Mouse (Mus musculus): Measurements from ENCODE around the gene Pax7. TPM values are rescaled to one million over a fixed set of nuclear protein-coding genes. Genes with fewer than 3 reads are reported as not detected.

The Pax7 gene
- total RNA-seq, 2 experiments from 2014 or later: 0.11 to 0.40 TPM

DNA sequence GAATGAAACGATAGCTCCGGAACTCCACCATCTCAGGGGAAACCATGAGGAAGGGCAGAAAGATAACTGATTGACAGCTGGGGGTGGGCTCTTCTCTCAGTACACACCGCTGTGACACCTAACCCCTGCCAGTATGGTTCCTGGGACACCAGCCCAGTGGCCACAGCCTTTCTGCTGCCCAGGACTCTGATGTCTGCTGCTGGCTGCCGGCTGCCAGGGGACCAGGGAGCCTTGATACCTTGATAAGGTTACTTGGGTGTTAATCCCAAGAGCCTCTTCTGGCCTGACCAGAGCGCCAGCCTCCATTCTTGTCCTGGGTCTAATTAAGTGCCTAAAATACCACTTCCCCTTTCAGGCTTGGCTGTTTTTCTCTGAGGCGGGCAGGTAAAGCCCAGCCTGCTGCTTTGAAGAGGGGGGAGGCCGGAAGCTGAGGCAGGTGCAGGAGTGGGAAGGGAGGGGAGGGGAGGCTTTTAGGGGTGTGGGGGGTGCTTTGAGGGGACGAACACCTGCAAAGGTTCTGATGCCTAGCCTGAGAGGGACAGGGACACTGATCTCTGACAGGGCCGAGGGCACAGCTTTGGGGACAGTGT lies 19.9 kb downstream of the Pax7 start:
- DNase-seq (ENCODE audit: low spot score in 2 of 2): no peak

DNA sequence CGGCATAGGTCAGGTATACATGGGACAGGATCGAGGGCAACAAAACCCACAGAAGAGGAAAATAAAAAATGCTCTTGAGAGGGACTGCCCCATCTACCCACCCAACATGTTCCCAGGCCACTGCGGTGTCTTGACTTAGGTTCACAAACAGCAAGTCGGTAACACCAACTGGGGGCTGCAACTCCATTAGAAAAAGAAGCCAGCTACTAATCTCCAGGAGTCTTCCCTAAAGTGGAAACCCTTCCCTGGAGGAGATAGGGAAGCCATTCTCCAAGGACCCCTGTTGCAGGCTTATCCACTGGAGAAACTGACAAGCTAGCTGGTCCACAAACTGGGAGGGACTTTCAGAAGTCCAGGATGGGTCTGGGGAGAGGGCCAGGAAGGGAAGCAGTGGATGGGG lies 21.4 kb downstream of the Pax7 start:
- no peak for DNase-seq (ENCODE audit: low spot score in 2 of 2)

DNA sequence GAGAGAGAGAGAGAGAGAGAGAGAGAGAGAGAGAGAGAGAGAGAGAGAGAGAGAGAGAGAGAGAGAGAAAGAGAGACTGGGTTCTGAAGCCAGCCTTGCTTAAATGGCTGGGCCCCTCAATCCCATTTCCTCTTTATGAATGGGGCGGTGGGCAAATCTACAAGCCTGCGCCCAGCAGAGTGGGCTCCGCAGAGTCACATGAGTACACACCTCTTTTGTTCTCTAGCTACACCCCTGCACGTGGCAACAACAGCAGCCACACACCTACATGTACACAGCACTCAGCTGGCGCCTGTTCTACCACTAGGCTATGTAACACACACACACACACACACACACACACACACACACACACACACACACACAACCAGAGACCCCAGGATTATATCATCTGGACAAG lies 21.9 kb downstream of the Pax7 start:
- no peak for DNase-seq (ENCODE audit: low spot score in 2 of 2)

DNA sequence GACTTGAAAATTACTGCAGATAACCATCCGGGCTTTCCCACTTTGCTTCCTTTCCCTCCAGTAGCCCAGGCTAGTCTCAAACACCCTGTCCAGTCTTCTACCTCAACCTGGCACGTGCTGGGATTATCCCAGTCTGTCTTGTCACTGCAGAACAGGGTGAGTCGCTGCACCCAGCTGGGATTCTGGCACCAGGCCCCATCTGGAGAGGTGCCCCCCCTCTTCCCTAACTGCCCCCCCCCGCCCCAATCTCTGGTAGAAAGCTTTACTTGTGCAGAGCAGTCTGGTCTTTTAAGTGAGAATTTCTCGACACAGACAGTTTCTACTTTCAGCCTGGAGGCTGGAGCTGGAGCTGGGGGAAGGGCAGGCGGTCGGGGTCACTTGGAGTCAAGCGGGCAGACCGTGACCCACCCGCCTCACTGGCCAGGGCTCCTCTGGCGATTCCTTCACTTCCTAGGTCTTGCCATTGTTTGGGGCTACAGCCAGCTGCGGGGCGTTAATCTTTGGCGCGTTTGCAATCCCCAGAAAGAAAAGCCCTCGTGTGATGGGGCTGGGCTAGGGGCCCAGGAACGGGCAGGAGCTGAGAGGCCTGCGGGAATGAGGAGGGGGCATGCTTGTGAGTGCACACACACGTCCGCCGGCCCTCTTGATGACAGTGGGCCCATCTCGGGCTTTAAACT lies 22.4 kb downstream of the Pax7 start:
- no peak for DNase-seq (ENCODE audit: low spot score in 2 of 2)

DNA sequence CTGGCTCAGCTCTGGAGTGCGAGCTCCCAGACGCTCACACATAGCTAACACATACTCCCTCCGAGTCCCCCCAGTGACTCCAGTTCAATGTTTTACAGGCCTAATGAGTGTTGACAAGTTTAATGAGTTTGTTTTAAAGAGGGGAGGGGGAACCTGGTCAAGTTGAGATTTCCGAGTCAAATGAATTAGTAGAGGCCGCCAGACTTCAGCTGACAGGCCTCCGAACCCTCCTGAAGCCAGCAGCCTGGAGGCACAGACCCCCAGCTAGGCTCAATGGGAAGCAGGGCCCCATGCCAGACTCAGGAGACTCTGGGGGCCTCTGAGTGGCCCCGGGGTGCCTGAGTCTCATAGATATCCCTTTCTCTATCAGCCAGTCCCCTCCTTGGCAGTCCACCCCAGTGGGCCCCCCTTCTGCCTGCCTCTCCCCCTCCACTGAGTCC lies 23.9 kb downstream of the Pax7 start:
- no peak for DNase-seq (ENCODE audit: low spot score in 2 of 2)

DNA sequence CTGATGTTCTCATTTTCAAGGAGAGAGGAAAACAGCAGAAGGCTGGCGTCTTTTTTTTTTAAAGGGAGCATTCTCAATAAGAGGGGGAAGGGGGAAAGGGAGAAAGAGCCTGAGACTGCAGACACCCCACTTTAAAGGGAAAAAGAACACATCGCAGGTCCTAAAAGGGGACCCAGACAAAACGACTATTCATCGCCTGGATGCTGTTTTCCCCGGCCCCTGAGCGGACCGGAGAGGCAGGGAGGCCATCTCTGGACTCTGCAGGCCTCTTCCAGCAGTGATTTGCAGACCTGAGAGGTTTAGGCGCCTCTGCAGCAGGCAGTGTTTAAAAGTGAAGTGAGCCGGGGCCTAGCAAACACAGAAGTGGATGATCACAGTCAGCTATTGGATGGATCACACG lies 25.5 kb downstream of the Pax7 start:
- no peak for DNase-seq (ENCODE audit: low spot score in 2 of 2)

DNA sequence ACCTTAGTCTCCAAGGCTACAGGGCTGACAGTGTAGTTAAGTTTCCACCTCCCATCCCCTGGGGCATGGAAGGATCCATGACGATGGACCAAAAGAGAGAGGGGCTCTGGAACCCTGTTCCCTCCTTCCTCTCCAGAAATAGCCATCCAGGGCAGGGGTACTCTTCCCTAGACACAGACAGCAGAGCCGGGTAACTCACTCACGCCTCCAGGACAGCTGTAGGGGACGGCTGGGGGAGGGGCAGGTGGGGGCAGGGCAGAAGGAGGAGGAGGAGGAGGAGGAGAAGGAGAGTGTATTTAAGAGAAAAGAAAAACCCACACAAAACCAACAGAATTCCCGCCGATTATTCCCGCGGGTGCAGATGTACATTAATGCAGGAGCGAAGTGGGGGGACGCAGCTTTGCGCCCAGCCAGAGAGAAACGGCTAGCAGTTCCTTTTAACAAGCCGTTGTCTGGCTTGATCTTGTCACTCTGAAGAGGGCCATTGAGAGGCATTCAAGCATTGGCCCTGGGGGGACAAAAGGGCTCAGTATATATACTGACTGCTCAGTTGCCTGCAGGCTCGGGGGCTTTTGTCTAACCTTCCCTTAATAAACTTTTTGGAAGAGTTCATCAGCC lies 26.0 kb downstream of the Pax7 start:
- DNase-seq (ENCODE audit: low spot score in 2 of 2): no peak

DNA sequence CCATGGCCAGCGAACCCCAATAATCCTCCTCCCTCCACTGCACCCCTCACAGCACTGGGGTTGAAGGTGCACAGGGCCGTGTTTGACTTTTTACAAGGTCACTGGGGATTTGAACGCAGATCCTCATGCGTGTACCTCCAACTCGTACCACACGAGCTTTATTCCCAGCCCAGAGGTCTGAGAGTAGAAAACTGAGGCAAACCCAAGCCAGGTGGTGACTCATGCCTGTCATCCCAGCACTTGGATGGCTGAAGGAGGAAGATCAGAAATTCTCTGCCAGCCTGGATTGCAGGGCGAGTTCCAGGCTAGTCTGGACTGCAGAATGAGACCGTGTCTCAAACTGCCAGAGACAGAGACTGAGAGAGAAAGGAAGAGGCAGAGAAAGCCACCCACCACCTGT lies 28.4 kb downstream of the Pax7 start:
- no peak for DNase-seq (ENCODE audit: low spot score in 2 of 2)

DNA sequence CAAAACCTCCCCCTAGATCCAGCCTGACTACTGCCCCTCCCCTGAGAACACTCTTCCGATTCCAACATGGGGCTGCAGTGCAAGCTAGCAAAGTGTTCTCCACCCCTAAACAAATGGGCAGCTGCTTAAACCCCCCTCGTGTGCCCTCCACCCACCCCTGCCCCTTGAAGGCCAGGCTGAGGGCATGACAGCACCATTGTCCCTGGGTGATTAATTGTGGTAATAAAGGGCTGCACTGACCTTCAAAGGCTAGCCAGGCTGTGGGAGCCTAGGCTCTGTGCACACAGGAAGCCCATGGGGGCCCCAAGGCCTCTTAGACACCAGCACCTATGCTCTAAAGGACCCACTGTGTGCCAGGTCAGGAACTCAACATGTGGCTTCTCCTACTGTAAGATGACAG lies 29.3 kb downstream of the Pax7 start:
- no peak for DNase-seq (ENCODE audit: low spot score in 2 of 2)

DNA sequence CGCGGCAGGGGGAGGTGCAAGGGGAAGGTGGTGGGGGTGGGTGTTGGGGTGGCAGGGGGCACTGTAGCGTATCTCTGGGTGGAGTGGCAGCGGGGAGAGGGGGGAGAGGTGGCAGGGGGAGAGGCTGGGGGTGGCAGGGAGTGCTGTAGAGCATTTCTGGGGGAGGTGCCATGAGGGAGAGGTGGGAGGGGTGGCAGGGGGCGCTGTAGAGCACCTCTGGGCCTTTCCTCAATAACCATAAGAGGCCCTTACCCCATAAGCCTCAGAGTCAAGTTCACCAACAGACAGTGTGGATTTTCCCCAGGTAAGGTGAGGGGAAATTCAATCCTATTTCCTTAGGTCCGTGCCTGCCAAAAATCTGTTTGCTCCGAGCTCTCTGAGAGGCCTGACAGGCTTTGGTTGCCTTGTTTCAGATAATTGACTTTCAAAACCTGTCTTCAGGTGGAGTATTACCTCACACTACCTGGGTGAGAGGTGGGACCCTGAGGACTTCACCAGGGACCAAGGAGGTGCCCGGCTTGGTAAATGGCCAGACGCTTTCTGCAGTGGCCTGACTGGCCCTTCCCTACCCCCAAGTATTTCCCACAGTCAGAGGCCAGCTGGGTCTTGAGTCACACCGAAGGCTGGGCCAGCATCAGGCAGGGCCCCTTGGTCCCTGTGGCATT lies 33.8 kb downstream of the Pax7 start:
- DNase-seq (ENCODE audit: low spot score in 2 of 2): no peak

DNA sequence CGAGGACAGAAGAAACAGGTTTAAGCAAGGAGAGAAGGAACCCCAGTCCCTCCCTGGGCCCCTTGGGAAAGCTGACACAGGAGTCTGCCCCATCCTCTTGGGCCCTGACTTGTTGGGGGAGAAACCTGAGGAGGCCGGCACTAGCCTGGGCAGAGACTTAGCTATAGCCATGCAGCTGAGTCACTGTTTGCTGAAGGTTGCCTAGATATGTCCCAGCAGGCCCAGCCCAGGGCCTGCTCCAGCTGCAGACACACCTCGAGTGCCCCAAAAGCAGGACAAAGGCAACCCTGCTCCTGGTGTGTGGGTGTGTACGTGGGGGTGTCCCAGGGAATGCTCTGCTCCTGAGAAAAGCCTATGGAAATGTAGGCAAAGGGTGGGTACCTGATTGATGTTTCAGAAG lies 36.0 kb downstream of the Pax7 start:
- DNase-seq (ENCODE audit: low spot score in 2 of 2): no peak

DNA sequence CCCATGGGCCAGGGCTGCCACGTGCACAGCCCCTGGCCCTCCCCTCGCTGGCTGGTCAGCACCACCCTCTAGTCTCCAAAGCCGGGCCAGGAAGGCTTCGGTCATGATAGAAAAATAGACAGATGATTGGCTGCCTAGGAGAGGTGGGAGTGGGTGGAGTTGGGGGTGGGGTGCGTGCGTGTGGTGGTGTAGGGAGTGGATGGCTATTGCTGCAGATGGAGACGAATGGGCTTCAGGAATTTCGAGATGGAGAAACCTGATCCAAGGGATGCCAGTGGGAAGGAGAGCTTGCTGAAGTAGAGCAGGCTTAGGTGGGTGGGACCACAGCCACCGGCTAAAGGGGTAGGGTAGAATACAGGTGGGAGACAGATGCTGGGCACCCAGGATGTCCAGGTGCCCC lies 37.2 kb downstream of the Pax7 start:
- DNase-seq (ENCODE audit: low spot score in 2 of 2): no peak

DNA sequence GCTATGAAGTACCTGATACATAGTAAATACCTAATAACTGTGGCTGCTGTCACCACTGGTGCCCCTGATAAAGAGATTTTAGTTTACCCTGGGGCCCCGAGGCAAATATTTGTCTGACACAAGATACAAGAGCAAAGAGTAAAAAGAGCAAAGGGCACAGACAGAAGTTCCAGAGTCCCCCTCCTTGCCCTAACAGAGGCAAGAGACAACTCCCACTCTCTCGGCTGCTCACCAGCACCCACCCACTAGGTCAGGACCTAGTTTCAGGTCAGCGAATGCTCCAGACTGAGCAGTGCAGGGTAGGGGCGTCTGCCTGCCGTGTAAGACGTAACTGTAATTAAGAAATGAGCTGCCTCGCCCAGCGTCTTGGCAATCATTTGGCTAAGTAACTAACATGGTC lies 42.2 kb downstream of the Pax7 start:
- no peak for DNase-seq (ENCODE audit: low spot score in 2 of 2)

DNA sequence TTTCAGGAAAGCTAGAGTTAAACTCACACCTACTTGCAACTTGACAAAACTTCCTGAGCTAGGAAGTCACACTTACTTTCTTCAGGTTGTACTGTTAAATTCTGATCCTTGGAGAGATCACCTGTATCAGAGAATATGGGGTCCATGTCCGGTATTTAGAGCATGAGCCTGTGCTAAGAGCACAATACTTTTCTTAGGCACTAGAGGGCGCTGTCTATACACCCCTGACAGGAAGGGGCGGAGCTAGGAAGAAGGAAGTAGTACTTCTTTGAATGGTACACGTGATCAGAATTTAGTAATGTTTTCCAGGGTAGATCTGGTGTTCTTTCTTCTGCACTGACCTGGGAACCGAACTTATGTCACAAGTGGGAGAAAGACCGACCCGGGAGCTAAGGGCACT lies 43.6 kb downstream of the Pax7 start:
- no peak for DNase-seq (ENCODE audit: low spot score in 2 of 2)

DNA sequence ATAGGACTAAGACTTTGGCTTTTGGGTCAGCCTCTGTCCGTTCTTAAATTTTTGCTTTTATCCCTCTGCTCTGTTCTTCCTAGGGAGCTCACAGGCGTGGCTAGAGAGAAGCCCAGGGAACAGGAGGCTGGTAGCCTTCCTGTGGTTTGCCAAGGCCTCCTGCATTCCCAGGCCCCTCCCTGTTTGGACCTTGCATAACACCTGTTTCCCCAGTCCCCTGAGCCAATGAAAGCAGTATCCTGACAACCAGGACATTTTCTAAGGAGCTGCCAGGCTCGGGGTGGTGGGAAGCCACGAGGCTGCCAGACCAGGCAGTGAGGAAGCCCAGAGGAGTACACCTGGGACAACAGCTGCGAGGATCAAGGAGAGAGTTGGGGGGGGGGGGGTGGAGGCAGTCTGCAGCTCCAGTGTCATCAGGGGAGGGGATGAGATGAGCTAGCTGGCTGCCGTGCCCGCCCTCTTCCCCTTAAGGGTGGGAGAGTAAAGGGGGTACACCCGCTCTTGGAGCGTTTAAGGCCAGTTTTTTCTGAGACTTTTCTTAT lies 50.3 kb downstream of the Pax7 start:
- DNase-seq (ENCODE audit: low spot score in 2 of 2): no peak

DNA sequence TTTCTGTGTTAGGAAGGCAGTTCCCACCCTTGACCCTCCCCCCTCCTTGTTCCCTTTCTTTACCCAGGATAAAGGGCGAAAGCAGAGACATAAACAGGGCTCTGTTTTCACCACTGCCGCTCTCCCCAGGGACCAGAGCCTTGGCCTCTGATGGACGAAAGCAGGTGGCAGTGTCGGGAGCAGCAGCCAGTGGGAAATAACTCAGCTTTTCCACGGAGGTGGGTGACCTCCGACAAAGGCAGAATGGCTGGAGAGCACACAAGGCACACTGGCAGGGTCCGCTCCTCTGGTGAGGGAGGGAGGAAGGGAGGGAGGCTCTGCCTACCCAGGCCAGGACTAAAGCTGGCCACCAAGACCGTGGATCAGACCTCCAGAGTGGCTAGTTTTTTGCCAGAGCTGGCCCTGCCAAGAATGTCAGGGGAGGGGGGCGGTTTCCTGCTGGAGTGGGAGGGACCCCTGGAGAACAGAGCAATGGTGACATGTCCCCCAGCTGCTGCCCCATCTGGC lies 62.1 kb downstream of the Pax7 start:
- DNase-seq (ENCODE audit: low spot score in 2 of 2): no peak

DNA sequence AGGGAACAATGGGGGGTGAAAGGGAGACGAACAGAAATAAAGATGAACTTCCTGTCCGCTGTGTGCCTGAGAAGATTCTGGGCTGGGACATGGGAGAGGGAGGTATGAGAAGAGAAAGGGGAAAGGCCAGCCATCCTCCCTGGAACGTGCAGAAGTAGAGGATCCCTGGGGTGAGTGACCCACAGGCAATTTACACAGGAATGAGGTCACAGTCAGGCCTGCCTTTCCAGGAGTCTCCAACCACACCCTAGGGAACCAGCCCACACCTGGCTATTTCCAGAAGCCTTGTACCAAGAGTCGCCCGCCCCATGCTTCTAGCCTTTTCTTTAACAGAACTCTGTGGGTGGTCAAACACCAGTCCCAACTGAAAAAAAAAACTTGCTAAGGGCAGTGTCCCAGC lies 65.5 kb downstream of the Pax7 start:
- no peak for DNase-seq (ENCODE audit: low spot score in 2 of 2)

DNA sequence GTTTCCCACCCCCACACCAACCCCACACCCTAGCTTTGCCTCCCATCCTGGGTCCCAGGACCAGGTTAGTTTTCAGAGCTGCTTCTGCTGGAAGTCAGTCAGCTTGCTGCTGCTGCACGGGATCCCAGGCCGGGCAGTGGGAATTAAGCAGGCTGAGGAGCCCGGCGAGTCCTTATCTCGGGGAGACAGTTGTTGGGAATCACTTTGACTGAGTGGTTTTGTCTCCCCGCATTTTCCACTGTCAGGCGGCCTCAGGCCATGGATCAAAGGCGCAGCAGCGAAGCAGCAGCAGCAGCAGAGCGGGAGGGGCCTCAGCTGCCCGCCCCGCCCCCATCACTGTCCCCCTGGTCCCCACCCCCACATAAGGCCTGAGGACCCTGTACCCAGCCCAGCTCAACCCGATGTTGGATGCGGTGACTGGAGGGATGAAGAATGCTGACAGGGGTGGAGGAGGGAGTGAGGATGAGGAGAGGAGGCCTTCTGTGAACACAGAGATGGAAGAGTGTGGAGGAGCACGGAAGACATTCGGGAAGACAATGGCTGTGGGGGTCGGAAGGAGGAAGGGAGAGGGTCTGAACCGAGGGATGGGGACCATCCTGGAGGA lies 66.1 kb downstream of the Pax7 start:
- no peak for DNase-seq (ENCODE audit: low spot score in 2 of 2)

DNA sequence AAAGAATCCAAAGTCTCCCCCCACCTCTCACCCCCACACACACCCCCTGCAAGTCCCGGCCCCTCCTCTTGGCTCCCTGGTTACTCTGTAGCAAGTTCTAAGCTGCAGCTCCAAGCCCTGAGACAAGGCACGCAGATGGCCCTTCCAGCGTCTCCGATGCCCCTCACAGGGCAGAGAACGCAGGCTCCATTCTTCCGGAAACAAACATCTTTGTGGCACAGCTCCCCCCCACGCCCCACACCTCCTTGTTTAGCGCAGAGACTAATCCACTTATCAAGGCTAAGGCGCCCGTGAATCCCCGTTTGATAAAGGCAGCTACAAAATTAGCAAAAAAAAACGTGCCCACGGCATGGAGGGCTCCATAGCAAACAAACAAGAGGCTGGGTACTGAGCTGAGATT lies 71.4 kb downstream of the Pax7 start:
- no peak for DNase-seq (ENCODE audit: low spot score in 2 of 2)

DNA sequence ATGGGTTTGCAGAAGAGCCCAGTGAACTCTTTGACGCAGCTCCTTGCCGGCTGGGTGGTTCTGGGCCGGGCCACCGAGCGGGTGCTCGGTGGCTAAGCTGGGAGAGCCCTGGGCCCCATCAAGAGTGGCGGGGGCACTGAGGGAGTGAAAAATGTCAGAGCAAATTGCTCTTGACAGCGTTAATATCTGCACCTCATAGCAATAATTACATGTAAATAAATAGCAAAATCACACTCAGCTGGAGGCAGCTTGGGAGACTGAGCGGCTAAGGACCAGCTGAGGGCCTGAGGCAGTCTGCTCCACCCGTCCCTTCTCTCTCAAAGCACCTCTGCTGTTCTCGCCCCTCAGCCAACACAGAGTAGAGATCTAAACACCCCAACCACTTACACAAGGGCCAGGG lies 72.6 kb downstream of the Pax7 start:
- DNase-seq (ENCODE audit: low spot score in 2 of 2): no peak

DNA sequence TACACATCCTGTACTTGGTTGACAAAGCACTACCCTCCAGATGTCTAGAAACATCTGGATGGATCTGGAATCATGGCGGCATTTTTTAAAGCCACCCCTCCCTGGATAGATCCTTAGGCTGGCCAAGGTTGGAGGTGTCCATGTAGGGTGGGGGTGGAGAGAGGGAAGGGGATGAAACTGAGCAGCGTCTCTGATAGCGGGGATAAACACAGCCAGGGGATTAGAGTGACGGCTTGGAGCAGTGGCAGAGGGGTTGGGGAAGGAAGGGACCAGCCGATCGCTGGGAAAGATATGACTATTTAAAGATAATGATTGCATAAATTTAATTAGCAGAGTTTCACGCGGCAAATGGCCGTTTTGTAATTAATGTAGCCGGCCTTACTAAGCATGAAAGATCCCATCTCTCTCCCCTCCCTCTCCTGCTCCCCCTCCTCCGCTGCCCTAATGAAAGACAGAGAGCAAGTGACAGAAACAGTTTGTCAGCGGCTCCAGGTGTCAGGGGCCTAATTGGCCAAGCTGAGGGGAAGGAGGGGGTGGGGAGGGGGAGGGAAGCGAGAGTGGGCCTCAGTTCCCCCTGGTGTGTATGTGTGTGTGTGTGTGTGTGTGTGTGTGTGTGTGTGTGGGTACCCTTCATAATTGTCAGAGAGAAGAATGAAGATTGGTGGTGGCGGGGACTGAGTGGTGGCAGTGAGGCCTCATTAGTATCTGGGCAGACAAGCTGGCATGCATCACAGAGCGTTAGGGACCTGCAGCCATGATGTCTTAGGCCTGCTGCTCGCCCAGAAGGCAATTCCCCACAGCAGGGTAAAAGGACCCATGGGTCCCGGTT lies 74.6 kb downstream of the Pax7 start:
- DNase-seq (ENCODE audit: low spot score in 2 of 2): no peak
